Mouse (Mus musculus) testis, adult 2 months (tissue): ENCODE measurements around the gene Slc22a15.

Experiments
- CTCF ChIP-seq: fragments of 200-500 bp; IDR thresholded peaks from 2 replicates; pipeline ENCODE4 v1.5.1; 2012; ENCODE audit warnings: low read depth, mild to moderate bottlenecking, inconsistent platforms, low read length, moderate library complexity; ENCODE audit not compliant: control insufficient read depth, insufficient read depth, insufficient replicate concordance
- POLR2A ChIP-seq: fragments of 200-500 bp; IDR thresholded peaks from 2 replicates; pipeline ENCODE4 v1.6.1; 2012; ENCODE audit warnings: low read depth, mild to moderate bottlenecking, inconsistent platforms, low read length, moderate library complexity; ENCODE audit not compliant: control insufficient read depth

DNA sequence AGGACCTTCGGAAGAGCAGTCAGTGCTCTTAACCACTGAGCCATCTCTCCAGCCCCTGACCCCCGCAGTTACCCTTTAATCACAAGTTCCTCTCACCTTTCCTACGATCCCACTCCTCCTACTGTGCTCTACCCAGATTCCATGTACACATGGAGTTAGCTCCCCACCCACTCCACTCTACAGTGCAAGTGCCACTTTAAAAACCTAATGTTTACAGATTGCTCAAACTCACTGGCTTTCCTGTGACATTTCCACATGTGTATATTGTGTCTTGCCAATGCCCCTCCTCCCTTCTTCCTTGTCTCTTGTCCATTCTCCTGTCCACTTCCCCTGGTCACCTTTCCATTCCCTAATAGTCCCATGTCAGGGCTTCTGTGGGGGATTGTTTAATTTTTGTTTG, 15.6 kb upstream of the Slc22a15 start:
- TF ChIP-seq POLR2A (no peak), CTCF (no peak)
